Comparison of ENCODE assay signal across 9 mouse cellular contexts in the genomic region with DNA sequence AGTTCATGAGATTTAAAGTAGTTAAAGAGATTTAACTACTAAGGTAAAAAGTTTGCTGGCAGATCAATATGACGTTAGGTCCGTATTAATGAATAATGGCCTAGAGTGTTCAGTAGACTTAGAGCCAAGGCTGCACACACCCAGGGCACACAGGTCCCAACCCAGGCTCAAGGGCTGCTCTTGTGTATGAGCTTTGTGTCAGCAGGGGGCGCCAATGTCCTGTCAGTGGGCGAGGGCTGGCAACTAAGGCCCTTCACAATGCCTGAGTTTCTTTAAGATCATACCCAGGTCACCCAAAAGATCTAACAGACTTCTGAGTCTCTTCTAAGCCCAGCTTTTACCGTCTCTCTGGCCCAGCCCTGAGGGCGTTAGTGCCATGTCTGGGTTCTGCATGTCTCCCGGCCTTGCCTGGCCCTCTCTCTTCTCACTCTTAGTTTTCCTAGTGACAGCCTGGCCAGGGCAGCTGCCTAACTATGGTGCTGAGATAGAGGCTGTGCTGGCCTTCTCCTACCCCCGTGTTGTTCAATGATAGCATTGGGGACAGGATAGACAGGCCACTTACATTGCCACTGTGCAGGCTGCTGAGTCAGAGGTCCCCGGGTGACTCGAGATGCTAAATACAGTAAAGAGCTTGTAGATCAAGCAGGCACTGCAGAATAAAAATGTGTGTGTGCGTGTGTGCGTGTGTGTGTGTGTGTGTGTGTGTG. TPM values are rescaled to one million over a fixed set of nuclear protein-coding genes. Genes with fewer than 3 reads are reported as not detected.
DNase-seq lines count a peak whose midpoint lies in the region; ATAC-seq lines count a peak whose summit lies in the region.
"Had no signal": no experiment of that assay in that cellular context is flagged by ENCODE, and none has a peak within 500 bp of the region (broad histone marks: within the 10 kb centered on the region; RNA-seq: fewer than 3 reads in every experiment).

No protein-coding gene starts in this region.

- no peak; the same call in 1 of the 2 replicates for ATAC-seq in hindbrain, embryonic 12.5 days (ENCODE audit: low FRiP score)

- 47% methylated on average over 12 of the region's 12 CpGs for WGBS in hindbrain, embryonic 12.5 days

- no peaks in the 10 kb centered on the region for H3K27me3 ChIP-seq in hindbrain, embryonic 12.5 days
- H3K27me3 ChIP-seq: liver, embryonic 15.5 days had no signal

- no peak overlapping the region for H3K4me2 ChIP-seq in hindbrain, embryonic 12.5 days (replicated peaks)
- H3K4me2 ChIP-seq: liver, embryonic 15.5 days had no signal

- peaks cover 16% of the 10 kb centered on the region for H3K4me1 ChIP-seq in hindbrain, embryonic 12.5 days
- H3K4me1 ChIP-seq: liver, embryonic 15.5 days had no signal

- no peak overlapping the region for H3K4me3 ChIP-seq in hindbrain, embryonic 12.5 days
- H3K4me3 ChIP-seq: liver, embryonic 15.5 days had no signal

- no peak overlapping the region for H3K9ac ChIP-seq in hindbrain, embryonic 12.5 days
- H3K9ac ChIP-seq: liver, embryonic 15.5 days had no signal

- H3K36me3 ChIP-seq in hindbrain, embryonic 12.5 days, result peaks cover 29% of the 10 kb centered on the region
- H3K36me3 ChIP-seq: liver, embryonic 15.5 days had no signal

- DNase-seq in NIH3T3 (ENCODE audit: low read depth), result peak; percentile 90
- peak; percentile 40 for DNase-seq in cerebellum, adult 9-11 months
- peak; percentile 67 to 69 for DNase-seq in frontal cortex, postnatal 25 days (ENCODE audit: low spot score in 2 of 2)
- DNase-seq in layer of hippocampus, postnatal 10 days (ENCODE audit: low spot score in 2 of 2), result peak; percentile 84 to 87
- peak; percentile 94 for DNase-seq in lung, postnatal 36 days
- peak; percentile 63 for DNase-seq in right cerebral cortex, postnatal 25 days
- peak; percentile 77 to 88 for DNase-seq in urinary bladder, postnatal 36 days (ENCODE audit: low spot score in 2 of 2)

- H3K27ac ChIP-seq in hindbrain, embryonic 12.5 days, result peak overlapping the region; percentile 41; the same call in 1 of the 2 replicates
- H3K27ac ChIP-seq: liver, embryonic 15.5 days had no signal

- no peaks in the 10 kb centered on the region for H3K9me3 ChIP-seq in hindbrain, embryonic 12.5 days (replicated peaks)
- H3K9me3 ChIP-seq: liver, embryonic 15.5 days had no signal

RNA-seq across cellular contexts. Expression of gene Serpinh1, which starts 20.1 kb away (rescaled TPM):
- polyA plus RNA-seq in hindbrain, embryonic 12.5 days (2016; fragmentation: Nextera tagmentation; extraction: Ambion mirVana), result 838 and 891 TPM in 2 replicates
- 10 to 100 TPM; 58.2 to 62.0 TPM for total RNA-seq in layer of hippocampus, postnatal 10 days (2021)

RNA-seq across cellular contexts. Expression of gene Gdpd5, which starts 48.3 kb away (rescaled TPM):
- 43.8 and 44.5 TPM in 2 replicates for polyA plus RNA-seq in hindbrain, embryonic 12.5 days (2016; fragmentation: Nextera tagmentation; extraction: Ambion mirVana)
- 10 to 100 TPM; 31.4 to 37.4 TPM for total RNA-seq in layer of hippocampus, postnatal 10 days (2021)

Comparison
In these comparisons a context has a peak if more than half of its experiments do, and no peak if none do; other contexts are left out.
1. DNase-seq: peak in every context shown above with its lines; median percentile 94 in lung, postnatal 36 days; 90 in NIH3T3; 86 in layer of hippocampus, postnatal 10 days; 82 in urinary bladder, postnatal 36 days; 68 in frontal cortex, postnatal 25 days; 63 in right cerebral cortex, postnatal 25 days; 40 in cerebellum, adult 9-11 months.